Mouse (Mus musculus) G1E (cell line): ENCODE results near the gene Glp2r. TPM values are rescaled to one million over a fixed set of nuclear protein-coding genes. Genes with fewer than 3 reads are reported as not detected.

ENCODE experiments used
- ATAC-seq: 2 replicates; pipeline ENCODE4 v1.8.0; 2016; ENCODE audit warnings: mild to moderate bottlenecking; ENCODE audit not compliant: insufficient number of reproducible peaks, poor library complexity, low FRiP score, severe bottlenecking; ENCODE audit errors: extremely low read depth
- DNase-seq: peaks from one replicate; pipeline ENCODE4 v3.0.0; 2012; ENCODE audit warnings: low spot score
- H3K27me3 ChIP-seq: 2 replicates; pipeline ENCODE4 v1.6.1; 2012; ENCODE audit warnings: mild to moderate bottlenecking, low read length, inconsistent platforms; ENCODE audit not compliant: insufficient read depth
- H3K36me3 ChIP-seq: replicated peaks from 2 replicates; pipeline ENCODE3; 2012; ENCODE audit warnings: mild to moderate bottlenecking, inconsistent platforms
- H3K4me1 ChIP-seq: 2 replicates; pipeline ENCODE4 v1.6.1; 2012; ENCODE audit warnings: low read depth, low read length, inconsistent platforms, mixed read lengths; ENCODE audit not compliant: insufficient read depth
- H3K4me3 ChIP-seq: 2 replicates; pipeline ENCODE4 v1.5.1; 2012; ENCODE audit warnings: low read depth, mild to moderate bottlenecking, inconsistent platforms, low read length, moderate library complexity, mixed read lengths
- H3K9me3 ChIP-seq: replicated peaks from 2 replicates; pipeline ENCODE4 v1.6.1; 2012; ENCODE audit warnings: inconsistent platforms
- CTCF ChIP-seq: IDR thresholded peaks from 2 replicates; pipeline ENCODE4 v1.5.1; 2012; ENCODE audit warnings: low read depth, low read length, inconsistent platforms, mixed read lengths
- GATA1 ChIP-seq: IDR thresholded peaks from 2 replicates; pipeline ENCODE4 v1.6.1; 2012; ENCODE audit warnings: borderline replicate concordance, low read length, inconsistent platforms, mixed read lengths
- GATA2 ChIP-seq: IDR thresholded peaks from 2 replicates; pipeline ENCODE4 v1.6.1; 2012; ENCODE audit warnings: low read depth, low read length, inconsistent platforms, borderline replicate concordance
- POLR2AphosphoS5 ChIP-seq: IDR thresholded peaks from 2 replicates; pipeline ENCODE4 v1.6.1; 2012; ENCODE audit warnings: low read depth, low read length, inconsistent platforms; ENCODE audit not compliant: insufficient replicate concordance
- TAL1 ChIP-seq: conservative IDR thresholded peaks from 2 replicates; pipeline ENCODE4 v1.6.1; 2012; ENCODE audit warnings: low read depth, low read length, inconsistent platforms, mixed read lengths
- polyA plus RNA-seq: library from polyadenylated mRNA; stranded (reverse); fragments of >175 nt; gene quantifications from 2 replicates; pipeline ENCODE4 v1.2.3, GENCODE M21; 2012
- total RNA-seq, 2 experiments: library from RNA; stranded (forward) in 1 of 2; stranded (reverse) in 1 of 2; fragments of 200-1000 nt in 1 of 2; fragments of >200 nt in 1 of 2; fragmentation: Nextera tagmentation in 1 of 2; gene quantifications; 2 replicates each; pipeline ENCODE4 v1.2.3; 2014 to 2017

The Glp2r gene
- total and polyA plus RNA-seq, 3 experiments, result 0.05 TPM; not detected in 2

DNA sequence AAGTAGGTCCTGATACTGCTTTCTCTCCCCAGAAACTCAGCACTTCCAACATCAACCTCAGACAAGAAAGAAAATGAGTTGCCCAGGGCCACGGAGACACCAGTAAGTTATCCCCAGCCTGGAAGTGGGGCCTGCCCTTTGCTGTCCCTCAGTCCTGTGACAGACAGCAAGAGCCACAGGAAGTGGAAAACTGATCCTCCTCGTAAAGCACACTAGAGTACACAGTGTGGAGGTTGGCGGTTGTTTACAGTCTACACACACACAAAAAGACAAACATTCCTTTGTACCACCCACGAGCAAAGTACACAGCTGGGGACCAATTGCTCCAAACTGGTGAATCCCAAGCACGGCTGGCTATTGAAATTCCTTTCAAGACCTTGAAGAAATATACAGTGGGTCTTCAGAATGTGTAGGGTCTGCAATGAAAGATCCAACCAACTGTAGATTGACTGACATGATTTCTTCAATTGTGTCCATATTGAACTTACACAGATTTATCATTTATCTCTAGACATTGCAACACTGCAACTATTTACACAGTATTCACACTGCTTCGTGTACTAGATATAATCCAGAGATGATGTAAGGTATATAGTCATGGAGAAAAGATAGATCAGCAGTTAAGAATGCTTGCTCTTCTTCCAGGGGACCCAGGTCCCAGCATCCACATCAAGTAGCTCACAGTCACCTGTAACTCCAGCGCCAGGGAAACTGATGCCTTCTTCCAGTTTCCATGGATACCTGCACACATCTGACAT is 48.4 kb downstream of the Glp2r start:
- no peaks in the 10 kb centered on the region for H3K36me3 ChIP-seq
- peaks cover 45% of the 10 kb centered on the region for H3K9me3 ChIP-seq
- ATAC-seq (no peak), DNase-seq (no peak)
- TF ChIP-seq TAL1 (no peak), POLR2AphosphoS5 (no peak), GATA2 (no peak), GATA1 (no peak), CTCF (no peak)
- H3K4me3 ChIP-seq, result no peak overlapping the region
- no peaks in the 10 kb centered on the region for H3K4me1 ChIP-seq
- H3K27me3 ChIP-seq, result no peaks in the 10 kb centered on the region

DNA sequence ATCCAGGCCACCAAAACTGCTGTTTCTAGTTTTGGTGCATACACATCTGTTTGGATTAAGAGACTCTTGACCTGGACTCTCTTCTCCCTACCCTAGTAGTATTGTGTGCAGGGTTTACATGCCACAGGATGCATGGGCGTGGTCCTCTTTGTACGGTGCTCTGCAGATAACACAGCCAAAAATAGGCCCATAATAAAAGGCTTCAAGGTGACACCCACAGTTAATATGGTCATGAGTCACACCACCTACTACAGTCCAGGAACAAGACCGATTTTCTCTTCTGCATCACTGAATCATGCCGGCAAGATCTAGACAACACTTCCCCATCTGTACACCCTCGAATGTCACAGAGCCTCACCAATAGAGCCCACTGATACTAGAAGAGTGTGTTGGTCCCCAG is 49.5 kb downstream of the Glp2r start:
- H3K36me3 ChIP-seq, result no peaks in the 10 kb centered on the region
- peaks cover 42% of the 10 kb centered on the region for H3K9me3 ChIP-seq
- ATAC-seq (no peak), DNase-seq (no peak)
- H3K4me3 ChIP-seq, result no peak overlapping the region
- H3K27me3 ChIP-seq, result no peaks in the 10 kb centered on the region
- TF ChIP-seq CTCF, result no peak
- no peak for TF ChIP-seq POLR2AphosphoS5
- TF ChIP-seq GATA2, result no peak
- no peak for TF ChIP-seq TAL1
- H3K4me1 ChIP-seq, result no peaks in the 10 kb centered on the region

DNA sequence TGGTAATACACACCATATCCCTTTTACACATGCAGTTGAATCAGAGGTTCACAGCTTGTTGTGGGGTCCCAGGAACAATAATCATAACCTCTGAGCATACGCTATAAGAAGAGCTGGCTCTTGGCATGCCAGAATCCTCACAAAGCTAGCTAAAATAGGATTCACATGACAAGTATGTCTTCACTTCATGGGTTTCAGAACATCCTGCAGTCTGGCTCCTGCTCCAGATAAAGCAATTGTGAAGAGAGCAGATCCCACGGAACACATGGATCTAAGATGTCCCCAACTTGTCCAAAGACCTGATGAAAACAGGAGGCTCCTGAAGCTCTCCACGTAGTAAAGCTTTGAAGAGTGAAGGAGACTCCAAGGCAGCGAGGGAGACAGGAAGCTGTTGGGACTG is 55.6 kb downstream of the Glp2r start:
- Histone ChIP-seq H3K36me3 (no peaks in the 10 kb centered on the region), H3K4me3 (no peak overlapping the region), H3K4me1 (no peaks in the 10 kb centered on the region), H3K9me3 (peaks cover 22% of the 10 kb centered on the region), H3K27me3 (no peaks in the 10 kb centered on the region)
- TF ChIP-seq GATA1, result no peak
- ATAC-seq, result no peak
- DNase-seq, result no peak

DNA sequence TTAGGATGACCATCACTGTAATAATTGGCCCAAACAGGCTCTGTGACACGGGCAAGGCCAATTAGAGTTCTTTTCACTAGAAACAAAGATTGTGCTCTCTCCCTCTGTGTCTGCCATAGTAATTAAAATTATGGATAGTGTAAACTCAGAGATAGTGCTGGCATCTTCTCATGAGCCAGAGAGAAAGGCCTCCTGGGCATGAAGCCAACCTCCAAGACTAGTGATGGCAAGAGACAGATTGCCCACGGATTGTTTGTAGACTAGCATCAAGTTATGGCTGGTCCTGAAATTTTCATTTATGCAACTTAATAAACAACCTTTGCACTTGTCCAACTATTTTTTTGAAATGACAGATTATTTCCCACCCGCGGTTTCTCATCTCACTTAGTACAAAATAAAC is 58.0 kb downstream of the Glp2r start:
- peaks cover 34% of the 10 kb centered on the region for H3K9me3 ChIP-seq
- H3K27me3 ChIP-seq, result no peaks in the 10 kb centered on the region
- TF ChIP-seq GATA2 (no peak), POLR2AphosphoS5 (no peak), CTCF (no peak), TAL1 (no peak), GATA1 (no peak)
- H3K4me3 ChIP-seq, result no peak overlapping the region
- no peak for DNase-seq
- ATAC-seq, result no peak
- H3K36me3 ChIP-seq, result no peaks in the 10 kb centered on the region
- H3K4me1 ChIP-seq, result no peaks in the 10 kb centered on the region

DNA sequence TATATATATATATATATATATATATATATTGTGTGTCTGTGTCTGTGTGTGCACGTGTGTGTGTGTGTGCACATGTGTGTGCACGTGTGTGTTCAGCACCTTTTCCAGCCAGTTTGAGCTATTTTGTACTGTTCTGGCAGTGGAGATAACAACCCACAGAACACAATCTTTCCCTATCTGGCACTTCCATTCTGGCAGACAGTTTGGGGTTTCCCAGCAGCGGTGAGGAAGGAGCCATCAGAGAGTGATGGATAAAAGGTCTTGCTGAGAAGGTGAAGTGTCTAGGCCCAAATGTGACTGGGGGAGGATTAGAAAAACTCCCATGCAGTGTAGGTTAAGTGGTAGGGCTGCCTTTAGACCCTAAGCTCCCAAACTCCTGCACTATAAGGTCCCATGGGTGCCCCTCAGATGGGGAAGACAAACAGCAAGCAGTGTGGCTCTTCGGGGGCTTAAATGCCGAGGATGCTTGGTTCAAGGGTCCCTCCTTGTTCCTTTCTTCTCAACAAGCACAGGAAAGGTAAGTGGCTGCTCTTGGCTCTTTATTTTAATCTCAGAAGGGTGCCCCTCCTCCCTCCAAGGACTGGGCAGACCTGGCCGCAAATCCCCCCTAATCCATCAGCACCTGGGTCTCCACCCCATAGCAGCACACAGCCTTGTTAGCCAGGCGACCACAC is 76.1 kb downstream of the Glp2r start, which contains the start of gene Rcvrn:
TSS of gene Rcvrn (plus strand) at position 624 of the 674 bp plus-strand sequence.
- H3K9me3 ChIP-seq, result peaks cover 55% of the 10 kb centered on the region
- TF ChIP-seq TAL1 (no peak), POLR2AphosphoS5 (no peak), GATA2 (no peak), CTCF (no peak), GATA1 (no peak)
- no peaks in the 10 kb centered on the region for H3K36me3 ChIP-seq
- ATAC-seq, result no peak
- no peaks in the 10 kb centered on the region for H3K4me1 ChIP-seq
- 0 out of 2 replicates have a peak within 1 kb of the TSS, but pooled peaks have one; percentile 13 for H3K4me3 ChIP-seq
- peaks cover 2% of the 10 kb centered on the region; the same call in 1 of the 2 replicates for H3K27me3 ChIP-seq
- DNase-seq, result no peak

DNA sequence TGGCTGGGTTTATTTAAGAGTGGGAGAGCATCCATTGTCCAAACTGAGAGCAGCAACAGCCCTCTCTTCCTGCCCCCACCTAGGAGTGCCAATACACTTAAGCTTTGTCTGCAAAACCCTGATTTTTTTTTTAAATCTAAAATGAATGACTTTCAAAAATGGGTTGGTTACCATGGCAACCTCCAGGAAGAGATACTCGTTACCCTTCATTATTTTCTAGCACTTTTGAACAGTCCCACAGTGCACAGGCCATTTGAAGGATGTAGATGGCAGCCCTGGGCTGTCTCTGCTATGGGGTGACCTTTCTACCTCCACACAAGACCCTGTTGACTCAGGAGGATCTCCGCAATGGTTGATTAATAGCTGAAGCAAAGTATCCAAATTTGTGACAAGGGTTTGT is 84.8 kb downstream of the Glp2r start:
- H3K27me3 ChIP-seq, result no peaks in the 10 kb centered on the region
- ATAC-seq, result no peak
- H3K4me3 ChIP-seq, result no peak overlapping the region
- TF ChIP-seq GATA1, result no peak
- no peak for TF ChIP-seq TAL1
- TF ChIP-seq GATA2, result no peak
- TF ChIP-seq POLR2AphosphoS5, result no peak
- TF ChIP-seq CTCF, result no peak
- H3K36me3 ChIP-seq, result no peaks in the 10 kb centered on the region
- peaks cover 84% of the 10 kb centered on the region for H3K9me3 ChIP-seq
- DNase-seq, result no peak
- no peaks in the 10 kb centered on the region for H3K4me1 ChIP-seq
